Mouse (Mus musculus): ENCODE measurements around the gene 1700029I15Rik. TPM values are rescaled to one million over a fixed set of nuclear protein-coding genes. Genes with fewer than 3 reads are reported as not detected.

The 1700029I15Rik gene
- total RNA-seq, 4 experiments from 2014 or later, result 0.24 to 1.3 (median 1.0) TPM

DNA sequence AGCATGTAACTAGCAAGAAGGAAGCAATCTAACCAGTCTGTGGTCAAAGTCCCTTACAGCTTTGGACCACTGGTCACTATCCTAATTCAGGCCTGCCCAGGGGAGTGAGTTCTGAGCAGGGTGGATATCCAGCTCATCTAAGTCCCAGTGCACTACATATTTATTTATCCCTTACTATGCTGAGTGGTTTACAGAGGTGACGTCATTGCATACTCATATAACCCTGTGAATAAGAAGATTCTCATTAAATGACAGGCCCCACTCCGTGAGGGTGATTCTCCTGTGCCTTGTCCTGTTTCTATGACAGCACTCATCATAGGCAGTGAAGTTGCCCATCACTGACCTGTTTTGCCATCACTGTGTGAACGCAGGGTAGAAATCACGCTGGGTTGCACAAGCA is 43.0 kb downstream of the 1700029I15Rik start:
- no peak for DNase-seq (ENCODE audit: low spot score in 2 of 2)

DNA sequence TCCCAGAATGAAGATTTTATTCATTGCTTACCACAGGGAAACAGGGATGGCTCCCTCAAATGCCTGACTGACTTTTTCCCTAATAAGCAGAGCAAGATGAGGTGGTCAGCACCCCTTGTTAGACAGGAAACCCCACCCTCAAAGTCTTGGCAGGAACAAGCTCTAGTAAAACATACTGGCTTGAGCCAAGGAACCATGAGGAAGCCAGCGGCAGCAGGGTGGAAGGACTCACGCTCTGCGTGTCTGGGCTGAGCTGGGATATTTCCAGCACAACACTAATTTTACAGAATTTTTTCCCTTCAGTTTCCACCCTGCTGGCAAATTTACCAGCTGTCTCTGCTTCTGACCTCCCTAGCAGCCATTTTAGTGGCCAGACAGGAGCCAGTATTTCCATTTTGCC is 44.1 kb downstream of the 1700029I15Rik start:
- DNase-seq (ENCODE audit: low spot score in 2 of 2), result peak in 1 of 2 experiments; percentile 24

DNA sequence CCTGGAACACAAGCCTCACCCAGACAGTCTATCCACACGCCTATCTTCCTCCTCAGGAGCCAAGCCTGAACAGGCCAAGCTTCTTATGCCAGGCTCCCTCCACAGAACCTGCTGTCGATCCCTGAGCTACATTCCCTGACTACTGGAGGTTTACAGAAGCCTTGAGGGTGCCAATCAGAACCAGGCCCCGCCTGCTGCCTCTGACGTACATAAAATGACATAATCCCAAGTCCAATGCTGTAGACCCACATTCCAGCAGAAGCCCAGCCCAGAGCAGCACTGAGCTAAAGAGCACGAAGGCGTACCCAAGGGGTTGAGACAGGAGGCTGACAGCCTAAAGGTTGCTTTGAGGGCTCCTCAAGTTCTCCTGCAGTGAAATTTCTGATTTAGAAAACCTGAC is 45.5 kb downstream of the 1700029I15Rik start:
- DNase-seq (ENCODE audit: low spot score in 2 of 2), result peak; percentile 62 to 63

DNA sequence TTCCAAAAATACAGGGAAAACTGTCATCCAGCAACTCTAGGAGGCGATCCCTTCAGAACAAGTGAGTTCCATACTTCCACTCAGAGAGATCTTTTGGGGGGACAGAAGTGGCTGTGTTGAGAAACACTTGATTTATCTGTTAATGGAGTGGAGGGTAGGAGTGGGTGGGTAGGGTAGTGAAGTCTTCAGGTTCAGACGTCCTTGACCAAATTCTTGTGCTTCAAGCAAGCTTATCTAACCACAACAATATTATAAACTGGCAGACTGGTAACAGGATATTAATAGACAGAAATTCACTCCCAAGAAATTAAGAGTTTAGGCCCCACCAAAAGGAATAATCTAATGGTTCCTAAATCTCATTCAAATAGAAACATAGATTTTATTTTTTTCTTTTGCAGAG is 47.8 kb downstream of the 1700029I15Rik start:
- no peak for DNase-seq (ENCODE audit: low spot score in 2 of 2)

DNA sequence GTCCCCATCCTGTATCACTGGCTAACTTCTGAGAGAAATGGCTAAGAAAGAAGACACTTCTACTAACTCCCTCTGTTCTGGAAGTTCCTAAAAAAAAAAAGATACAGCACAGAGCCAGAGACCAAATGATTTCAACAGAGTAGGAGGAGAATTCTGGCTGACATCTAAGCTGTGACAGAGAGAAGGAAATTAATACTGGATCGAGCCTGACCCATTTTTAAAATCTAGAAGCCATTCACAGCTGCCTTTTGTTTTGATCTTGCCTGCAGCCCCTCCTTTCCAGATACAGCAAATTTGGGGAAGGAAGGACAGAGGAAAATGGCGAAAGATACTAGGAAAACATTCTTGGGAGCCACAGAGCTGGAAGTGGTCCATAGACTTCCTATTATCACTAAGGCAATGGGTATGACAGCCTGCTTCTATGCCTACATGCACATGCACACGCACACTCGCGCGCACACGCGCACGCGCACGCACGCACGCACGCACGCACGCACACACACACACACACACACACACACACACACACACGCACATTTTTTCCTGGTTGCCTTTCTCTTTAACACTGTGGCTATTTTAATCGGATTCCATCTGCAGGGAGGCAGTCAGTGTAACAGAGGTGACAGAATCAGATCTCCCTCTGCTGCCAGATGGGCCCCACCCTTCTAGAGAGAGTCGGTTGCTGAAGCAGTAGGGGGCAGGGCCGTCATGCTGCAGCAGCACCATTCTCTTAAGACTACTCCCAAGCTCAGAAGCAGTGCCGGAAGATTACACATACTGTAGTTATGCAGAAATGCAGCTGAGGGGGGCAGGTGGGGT is 48.6 kb downstream of the 1700029I15Rik start:
- DNase-seq (ENCODE audit: low spot score in 2 of 2), result peak; percentile 52 to 71

DNA sequence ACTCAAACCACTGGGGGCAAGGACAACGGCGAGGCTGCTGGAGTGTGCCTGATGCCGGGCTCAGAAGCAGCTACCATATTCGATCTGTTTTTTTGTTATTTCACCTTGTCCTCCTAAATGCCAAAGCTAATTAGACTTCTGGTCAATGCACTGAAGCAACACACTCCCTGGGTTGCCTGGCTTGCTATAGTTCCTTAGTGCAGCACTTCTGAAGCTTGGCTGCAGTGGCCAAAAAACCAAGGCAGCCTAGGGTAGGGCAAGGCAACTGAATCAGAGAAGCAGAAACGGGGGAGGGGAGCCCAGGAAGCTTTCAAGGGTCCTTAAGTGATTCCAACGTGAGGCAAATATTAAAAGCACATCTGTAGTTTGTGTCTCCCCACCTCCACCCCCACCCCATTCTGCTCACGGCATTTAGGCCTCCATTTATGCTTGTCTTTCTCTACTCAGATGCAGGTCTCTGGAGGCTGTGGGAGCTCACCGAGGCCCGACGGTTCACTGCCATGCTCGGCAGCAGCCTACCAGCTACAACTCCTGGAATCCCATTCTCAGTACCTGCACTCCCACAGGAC is 49.4 kb downstream of the 1700029I15Rik start:
- no peak for DNase-seq (ENCODE audit: low spot score in 2 of 2)

DNA sequence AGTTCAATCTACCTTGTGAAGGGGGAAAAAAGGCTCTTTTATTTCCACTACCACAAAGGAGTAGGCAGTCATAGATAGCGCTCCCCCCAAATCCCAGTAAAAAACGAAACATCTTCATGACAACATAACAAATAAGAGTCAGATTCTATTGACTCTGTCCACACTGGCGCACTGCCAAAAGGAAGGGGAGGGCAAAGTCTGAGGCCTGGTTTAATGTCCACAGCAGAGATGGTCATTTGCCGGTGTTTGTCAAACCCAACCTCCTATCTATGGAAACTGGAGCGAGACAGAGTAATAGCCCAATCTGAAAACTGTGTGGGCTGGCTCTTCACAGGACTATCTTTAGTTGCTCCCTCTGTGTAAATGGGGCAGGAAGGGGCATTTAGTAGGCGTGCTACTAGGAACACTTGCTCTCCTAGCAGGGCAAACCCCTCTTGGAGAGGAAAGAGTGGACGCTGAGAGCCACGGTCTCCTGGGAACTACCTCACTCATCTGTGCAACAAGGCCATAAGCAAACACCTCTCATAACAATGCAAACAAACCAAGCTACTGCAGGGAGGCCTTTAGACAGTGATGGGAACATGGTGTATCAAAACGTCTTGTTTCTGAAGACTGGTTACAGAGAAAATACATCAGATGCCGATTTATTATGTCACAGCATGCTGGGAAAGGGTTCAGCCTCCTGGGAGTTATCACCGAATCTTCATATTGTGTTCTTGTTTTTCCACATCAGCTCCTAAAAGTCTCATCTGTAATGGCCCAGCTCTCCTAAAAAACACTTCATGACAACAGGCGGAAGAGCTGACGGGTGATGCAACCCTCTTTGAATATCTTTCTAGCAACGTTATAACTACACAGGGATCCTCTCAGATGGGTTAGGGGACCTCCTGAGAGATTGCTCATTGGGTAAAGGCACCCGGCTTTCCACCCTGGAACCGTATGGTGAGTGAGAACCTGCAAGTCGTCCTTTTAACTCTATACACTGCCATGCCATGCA is 50.3 kb downstream of the 1700029I15Rik start:
- DNase-seq (ENCODE audit: low spot score in 2 of 2), result no peak

DNA sequence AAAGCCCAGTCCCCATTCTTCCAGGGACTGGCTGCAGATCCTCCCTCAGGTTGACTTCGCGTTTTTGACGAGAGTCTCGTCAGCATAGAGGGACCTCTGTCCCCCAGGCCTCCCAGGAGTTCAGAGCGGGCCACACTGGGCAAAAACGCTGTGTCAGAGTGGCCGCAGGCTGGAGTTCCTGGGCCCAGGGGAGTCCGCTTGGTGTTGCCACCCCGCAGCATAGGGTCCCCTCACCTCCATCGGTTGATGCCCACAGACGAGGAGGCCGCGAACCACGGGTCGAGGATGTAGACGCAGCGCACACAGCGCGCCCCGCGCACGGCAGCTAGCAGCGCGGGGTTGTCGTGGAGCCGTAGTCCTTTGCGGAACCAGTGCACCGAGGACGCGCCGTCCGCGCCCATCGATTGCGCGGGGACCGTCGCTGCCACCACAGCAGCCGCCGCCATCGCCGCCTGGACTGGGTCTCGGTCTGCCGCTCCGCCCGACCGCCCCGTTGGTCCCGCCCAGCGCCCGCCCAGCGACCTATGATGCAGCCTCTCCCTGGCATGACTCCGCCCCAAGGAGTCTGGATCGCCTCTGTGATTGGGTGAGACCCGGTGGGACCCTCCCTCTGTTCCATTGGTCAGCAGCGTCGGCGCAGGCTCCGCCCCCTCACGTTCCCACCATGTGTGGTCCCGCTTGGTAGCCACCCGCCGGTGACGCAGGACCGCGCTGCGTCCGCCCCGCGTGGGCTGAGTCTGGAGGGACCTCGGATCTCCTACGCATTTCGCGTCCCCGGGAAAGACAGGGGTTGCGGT is 51.4 kb downstream of the 1700029I15Rik start, which contains the start of gene Cry2:
Gene Cry2 (minus strand): TSS at position 466 of the 797 bp plus-strand sequence.
- peak; percentile 99 for DNase-seq (ENCODE audit: low spot score in 2 of 2)

DNA sequence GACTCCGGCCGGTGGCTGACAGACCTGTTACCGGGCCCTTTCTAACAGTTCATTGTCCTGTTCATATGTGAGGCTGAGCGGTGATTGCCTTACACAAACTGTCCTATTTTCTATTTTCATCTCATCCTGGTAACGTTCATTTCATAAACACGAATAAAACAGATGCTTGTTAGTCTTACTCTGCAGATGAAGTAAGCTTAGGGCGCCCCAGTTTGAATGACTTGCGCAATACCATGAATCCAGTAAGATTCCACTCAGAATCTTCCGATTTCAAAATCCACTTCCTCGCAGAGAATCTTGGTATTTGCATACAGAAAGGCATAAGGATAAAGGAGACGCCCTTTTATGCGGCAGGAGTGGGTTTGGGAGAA is 52.0 kb downstream of the 1700029I15Rik start:
- no peak for DNase-seq (ENCODE audit: low spot score in 2 of 2)

DNA sequence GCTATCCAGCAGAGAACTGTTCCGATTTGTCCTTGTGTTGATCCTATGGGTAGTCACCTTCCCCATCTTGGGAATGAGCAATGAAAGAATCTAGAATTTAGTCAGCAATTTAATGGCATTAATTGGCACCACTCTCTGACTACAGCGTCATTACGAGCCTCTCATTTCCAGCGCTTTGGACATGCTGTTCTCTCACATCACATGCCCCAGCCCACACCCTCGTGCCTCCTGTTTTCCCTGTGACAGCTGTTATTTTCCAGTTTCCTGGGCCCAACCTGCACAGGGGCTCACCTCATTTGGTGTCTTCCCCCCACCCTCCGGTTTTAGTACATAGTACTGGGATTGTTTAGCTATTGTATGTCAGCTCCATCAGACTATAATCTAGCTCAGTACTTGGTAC is 52.7 kb downstream of the 1700029I15Rik start:
- no peak for DNase-seq (ENCODE audit: low spot score in 2 of 2)

Small RNA genes within 50 kb of the gene (microRNA-seq; reads per million reads assigned to microRNA genes)
- gene Mir7000, result not detected

Other genes starting within 250 kb of the 1700029I15Rik start
- gene Pex16, start 7.9 kb upstream of the 1700029I15Rik start, total RNA-seq (2022), result 10 to 100 TPM; 17.0 to 19.5 (median 17.7) TPM
- under 1 TPM in 2 of 4 experiments, not detected in 2; 0.65 to 0.99 TPM for gene Large2, start 7.7 kb upstream of the 1700029I15Rik start, total RNA-seq (2022)
- gene Mapk8ip1, start 18.7 kb downstream of the 1700029I15Rik start, total RNA-seq (2022), result 1 to 10 TPM; 1.7 to 2.5 (median 2.3) TPM
- gene Cry2, start 51.5 kb downstream of the 1700029I15Rik start, total RNA-seq (2022), result 10 to 100 TPM; 27.5 to 34.6 (median 31.3) TPM
- 1 to 10 TPM; 4.9 to 5.8 (median 5.4) TPM for gene Slc35c1, start 78.0 kb downstream of the 1700029I15Rik start, total RNA-seq (2022)
- gene Chst1, start 217.2 kb downstream of the 1700029I15Rik start, total RNA-seq (2022), result 1 to 10 TPM in 2 of 4 experiments, under 1 TPM in 2; 0.61 to 1.6 (median 0.95) TPM

Data from gastrocnemius, adult 8-10 months (tissue).